Mouse (Mus musculus) embryonic fibroblast, embryonic 13.5 days (primary cell): ENCODE results near the gene Cd207. TPM values are rescaled to one million over a fixed set of nuclear protein-coding genes. Genes with fewer than 3 reads are reported as not detected.
A peak's percentile ranks its signal among the peaks of the same experiment; 100 is the strongest.

Source experiments
- H3K27ac ChIP-seq: 2 replicates; pipeline ENCODE4 v1.5.1; 2012; ENCODE audit warnings: low read length, control low read depth, inconsistent platforms; ENCODE audit not compliant: insufficient read depth
- H3K4me1 ChIP-seq: 2 replicates; pipeline ENCODE4 v1.6.1; 2011; ENCODE audit warnings: low read length; ENCODE audit not compliant: control insufficient read depth, insufficient read depth
- H3K4me3 ChIP-seq: 2 replicates; pipeline ENCODE4 v1.5.1; 2011; ENCODE audit warnings: mild to moderate bottlenecking, control low read depth, low read length; ENCODE audit not compliant: insufficient read depth
- CTCF ChIP-seq: IDR thresholded peaks from 2 replicates; pipeline ENCODE4 v1.5.1; 2011; ENCODE audit warnings: mild to moderate bottlenecking, control low read depth, low read length, moderate library complexity, borderline replicate concordance; ENCODE audit not compliant: insufficient read depth
- POLR2A ChIP-seq: IDR thresholded peaks from 2 replicates; pipeline ENCODE4 v1.6.1; 2011; ENCODE audit warnings: low read depth, mild to moderate bottlenecking, control low read depth, low read length, moderate library complexity
- polyA plus RNA-seq: library from polyadenylated mRNA; stranded (reverse); fragments of >200 nt; gene quantifications from 2 replicates; pipeline ENCODE4 v1.2.4, GENCODE M21; 2011; ENCODE audit warnings: low read depth; ENCODE audit not compliant: missing spikeins, insufficient read length

Gene Cd207
- polyA plus RNA-seq = not detected in 2 replicates

DNA sequence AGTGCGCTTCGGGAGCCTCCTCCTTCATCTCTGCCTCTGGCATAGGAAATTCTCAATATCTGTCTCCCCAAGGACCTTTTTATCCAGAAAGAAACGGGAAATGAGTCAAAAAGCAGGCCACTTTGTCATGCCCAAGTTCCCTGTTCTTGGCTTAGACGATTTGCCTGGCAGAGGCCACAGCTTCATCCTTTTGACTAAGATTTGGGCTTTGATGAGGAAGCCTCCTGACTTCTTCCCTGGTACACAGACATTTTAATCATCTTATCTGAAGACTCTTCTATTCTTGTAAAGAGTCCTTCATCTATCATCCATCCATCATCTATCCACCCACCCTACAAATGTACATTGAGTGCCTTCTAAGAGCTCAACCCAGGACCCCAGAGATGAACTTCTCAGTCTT is at the start of gene Cd207:
Cd207 (minus strand) TSS at position 101 of the 400 bp plus-strand sequence.
- H3K4me1 ChIP-seq = no peaks in the 10 kb centered on the region
- H3K27ac ChIP-seq = no peak within 1 kb of the TSS
- H3K4me3 ChIP-seq = no peak within 1 kb of the TSS
- TF ChIP-seq CTCF (no peak), POLR2A (no peak)

DNA sequence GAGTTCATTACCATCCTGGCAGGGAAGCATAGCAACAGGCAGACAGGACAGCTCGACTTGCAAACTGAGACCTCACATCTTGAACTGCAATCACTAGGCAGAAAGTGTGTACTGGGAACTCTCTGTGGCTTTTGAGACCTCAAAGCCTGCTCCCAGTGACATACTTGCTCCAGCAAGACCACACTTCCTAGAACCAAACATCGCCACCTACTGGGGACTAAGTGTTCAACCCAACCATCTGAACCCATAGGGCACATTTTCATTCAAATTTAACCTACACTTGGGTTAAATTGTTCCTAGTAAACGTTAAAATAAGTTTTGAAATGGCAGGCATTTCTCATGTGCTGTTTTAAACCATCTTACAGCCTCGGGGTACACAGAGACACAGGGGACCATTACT is 49.5 kb upstream of the Cd207 start:
- no peak overlapping the region for H3K4me3 ChIP-seq
- H3K4me1 ChIP-seq = no peaks in the 10 kb centered on the region
- no peak overlapping the region for H3K27ac ChIP-seq
- TF ChIP-seq CTCF (no peak), POLR2A (no peak)

GRCm38 (mm10) chr6:83722526-83722925 is 44.9 kb upstream of the Cd207 start:
- Histone ChIP-seq H3K27ac (no peak overlapping the region), H3K4me3 (no peak overlapping the region), H3K4me1 (no peaks in the 10 kb centered on the region)
- TF ChIP-seq CTCF (no peak), POLR2A (no peak)

DNA sequence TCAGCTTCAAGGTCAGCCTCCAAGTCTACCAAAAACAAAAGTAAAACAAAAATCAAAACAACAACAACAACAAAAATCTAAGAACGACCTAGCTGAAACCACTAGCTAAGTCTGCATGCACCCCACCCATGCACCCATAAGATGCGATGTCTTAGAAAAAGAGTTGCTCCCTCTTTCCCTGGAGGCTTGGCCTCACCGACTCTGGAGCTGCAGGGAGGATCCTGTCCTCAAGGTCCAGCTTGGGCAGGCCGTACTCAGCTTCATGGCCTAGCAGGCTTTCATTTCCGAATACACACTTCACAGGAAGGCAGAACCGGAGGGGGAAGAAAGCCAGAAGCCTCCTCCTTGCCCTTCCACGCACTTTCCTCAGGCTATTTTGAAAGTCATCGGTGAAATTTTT is 39.4 kb upstream of the Cd207 start:
- Histone ChIP-seq H3K4me1 (no peaks in the 10 kb centered on the region), H3K4me3 (no peak overlapping the region), H3K27ac (no peak overlapping the region)
- TF ChIP-seq CTCF = no peak

DNA sequence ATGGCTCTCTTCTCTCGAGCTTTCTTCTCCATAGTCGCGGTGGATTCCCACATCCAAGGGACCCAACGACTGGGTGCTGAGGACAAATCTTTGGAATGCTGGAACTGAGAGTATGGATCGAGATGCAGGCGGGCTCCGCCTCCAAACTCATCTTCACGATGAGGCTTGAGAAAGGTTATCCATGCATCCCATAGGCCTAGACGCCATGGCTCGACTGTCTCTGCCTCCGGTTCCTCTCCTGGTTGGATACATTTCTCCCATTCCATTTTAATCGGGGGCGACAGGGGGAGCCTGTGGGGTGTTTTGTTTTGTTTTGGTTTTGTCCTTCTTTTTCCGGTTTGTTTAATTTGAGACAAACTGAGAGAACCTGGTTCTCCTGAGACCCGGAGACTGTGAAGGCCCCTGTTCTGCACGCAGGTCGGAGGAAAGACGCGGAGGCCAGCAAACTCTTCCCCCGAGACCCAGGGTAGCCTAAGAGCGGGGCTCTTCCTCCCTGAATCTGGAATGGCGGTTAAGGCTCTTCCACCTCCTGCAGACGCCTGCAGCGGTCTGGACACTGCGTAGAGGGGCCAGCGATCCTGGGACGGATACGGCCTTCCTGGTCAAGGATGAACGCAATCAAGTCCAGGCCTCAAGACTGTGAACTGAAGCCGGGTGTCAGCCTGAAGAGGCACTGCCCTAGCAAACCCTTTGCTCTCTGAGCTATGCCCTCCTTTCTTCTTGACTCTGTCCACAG is 38.0 kb upstream of the Cd207 start:
- Histone ChIP-seq H3K4me1 (no peaks in the 10 kb centered on the region), H3K4me3 (no peak overlapping the region), H3K27ac (no peak overlapping the region)
- no peak for TF ChIP-seq POLR2A
- no peak for TF ChIP-seq CTCF

DNA sequence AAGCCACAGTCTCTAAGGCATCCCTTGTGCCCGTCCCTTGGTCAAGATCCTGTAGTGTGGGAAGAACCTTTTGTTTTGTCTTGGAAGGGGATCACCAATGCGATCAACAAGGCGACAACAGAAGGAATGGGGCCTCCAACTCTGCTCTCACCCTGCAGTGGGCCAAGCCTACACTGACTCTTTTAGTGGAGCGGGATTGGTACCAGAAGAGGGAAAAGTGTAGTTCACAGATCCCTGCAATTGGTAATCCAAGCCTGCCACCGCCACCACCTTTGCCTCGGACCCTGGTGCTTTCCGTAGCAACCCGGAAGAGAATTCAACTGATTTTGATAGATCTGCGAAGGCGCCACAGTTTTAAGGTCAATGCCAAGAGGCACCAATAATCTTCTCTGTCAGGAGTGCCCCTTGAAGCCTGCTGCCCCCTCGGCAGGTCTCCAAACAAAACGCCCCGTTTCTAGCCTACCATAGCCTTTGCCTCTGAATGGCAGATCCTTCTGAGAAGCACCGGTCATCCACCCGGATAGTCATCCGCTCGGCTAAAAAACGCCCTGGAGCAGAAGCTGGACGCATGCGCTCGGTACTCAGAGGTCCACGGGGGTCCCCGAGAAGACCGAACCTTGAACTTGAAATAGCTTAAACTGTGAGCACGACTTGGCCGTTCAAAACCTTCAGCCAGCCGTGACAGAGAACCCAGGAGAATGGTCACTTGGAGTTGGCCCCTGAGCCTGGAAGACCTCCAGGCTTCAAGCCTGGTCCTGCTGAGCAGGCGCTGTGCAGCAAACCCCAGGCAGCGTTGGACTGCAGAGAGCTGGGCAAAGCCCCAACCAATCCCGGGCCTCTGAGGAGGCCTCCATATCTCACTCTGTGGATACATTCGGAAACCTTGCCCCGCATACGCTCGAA is 36.8 kb upstream of the Cd207 start:
- no peak overlapping the region for H3K4me3 ChIP-seq
- H3K27ac ChIP-seq = no peak overlapping the region
- TF ChIP-seq CTCF = no peak
- TF ChIP-seq POLR2A = no peak
- H3K4me1 ChIP-seq = no peaks in the 10 kb centered on the region

DNA sequence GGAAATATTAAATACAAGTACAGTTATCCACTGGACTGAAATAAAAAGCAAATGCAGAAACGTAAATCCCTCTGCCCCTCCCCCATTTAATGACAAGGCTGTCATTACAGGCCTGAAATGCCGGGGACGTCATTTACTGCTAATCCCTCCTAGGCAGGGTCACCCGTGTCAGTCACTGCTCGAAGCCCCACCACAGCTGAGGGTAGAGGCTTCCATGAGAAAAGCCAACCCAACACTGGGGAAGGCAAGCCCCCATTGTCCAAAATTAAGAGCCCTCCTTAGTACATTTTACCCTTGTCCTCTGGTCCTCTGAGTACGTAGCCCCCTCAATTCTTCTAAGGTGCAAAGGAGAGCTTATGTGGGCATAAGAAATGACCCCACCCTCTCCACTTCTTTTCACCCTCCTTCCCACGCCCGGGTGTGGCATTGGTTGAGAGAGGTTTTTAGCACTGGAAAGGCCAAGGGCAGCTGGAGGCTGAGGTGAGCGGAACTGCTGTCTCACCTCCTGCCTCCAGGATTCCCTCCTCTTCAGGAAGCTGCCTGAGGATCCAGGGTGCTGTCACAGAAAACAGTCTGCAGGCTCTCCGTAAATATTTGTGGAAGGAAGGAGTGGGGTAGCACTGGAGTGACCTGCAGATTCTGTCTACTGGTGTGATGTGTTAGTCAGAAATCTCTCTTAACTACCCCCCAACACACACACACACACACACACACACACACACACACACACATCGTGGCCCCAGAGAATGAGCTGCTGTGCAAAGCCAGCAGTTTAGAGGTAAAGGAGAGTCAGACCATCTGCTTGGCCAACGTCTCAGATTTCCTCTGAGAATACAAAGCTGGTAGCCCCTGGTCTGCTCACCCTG is 35.8 kb upstream of the Cd207 start:
- TF ChIP-seq CTCF = no peak
- TF ChIP-seq POLR2A = no peak
- no peaks in the 10 kb centered on the region for H3K4me1 ChIP-seq

DNA sequence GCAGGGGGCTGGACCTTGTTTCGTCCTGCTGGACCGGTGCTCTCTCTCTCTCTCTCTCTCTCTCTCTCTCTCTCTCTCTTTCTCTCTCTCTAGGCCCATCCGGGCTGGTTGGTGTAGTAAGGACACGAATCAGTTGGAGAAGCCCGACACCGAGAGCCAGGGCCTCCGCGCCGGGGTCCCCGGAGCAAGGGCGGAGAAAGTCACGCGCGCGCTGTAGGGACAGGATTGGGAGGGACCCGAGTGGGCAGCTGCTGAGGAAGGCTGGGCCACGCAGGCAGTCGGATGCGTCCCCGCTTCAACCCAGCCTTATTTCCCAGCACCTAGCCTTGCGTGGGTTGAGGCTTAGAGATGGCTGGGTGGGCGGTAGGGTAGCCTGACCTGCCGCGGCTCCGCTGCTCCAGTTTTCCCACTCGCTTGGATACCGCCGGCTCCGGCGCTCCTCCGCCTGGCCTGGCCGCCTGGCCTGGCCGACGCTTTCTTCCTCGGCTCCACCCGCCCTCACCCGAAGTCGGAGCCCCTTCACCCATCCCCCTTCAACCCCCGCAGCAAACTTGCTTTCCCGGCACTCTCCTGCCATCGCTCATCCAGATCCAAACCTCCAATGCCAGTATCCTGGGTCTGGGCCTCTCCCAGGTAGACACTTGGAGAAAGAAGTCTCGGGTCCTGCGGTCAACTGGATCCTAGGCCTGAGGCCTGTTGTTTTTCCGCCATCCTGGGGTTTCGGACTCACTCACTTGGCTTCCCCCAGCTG is 34.2 kb upstream of the Cd207 start:
- peak overlapping the region; percentile 45 for H3K4me3 ChIP-seq
- H3K4me1 ChIP-seq = no peaks in the 10 kb centered on the region
- no peak overlapping the region for H3K27ac ChIP-seq
- TF ChIP-seq POLR2A = no peak
- no peak for TF ChIP-seq CTCF

More for the DNA sequence above, 35.8 kb upstream of the Cd207 start:
- no peak overlapping the region for H3K27ac ChIP-seq
- H3K4me3 ChIP-seq = no peak overlapping the region
